Mouse (Mus musculus): ENCODE results near the gene Olfr935.

DNA sequence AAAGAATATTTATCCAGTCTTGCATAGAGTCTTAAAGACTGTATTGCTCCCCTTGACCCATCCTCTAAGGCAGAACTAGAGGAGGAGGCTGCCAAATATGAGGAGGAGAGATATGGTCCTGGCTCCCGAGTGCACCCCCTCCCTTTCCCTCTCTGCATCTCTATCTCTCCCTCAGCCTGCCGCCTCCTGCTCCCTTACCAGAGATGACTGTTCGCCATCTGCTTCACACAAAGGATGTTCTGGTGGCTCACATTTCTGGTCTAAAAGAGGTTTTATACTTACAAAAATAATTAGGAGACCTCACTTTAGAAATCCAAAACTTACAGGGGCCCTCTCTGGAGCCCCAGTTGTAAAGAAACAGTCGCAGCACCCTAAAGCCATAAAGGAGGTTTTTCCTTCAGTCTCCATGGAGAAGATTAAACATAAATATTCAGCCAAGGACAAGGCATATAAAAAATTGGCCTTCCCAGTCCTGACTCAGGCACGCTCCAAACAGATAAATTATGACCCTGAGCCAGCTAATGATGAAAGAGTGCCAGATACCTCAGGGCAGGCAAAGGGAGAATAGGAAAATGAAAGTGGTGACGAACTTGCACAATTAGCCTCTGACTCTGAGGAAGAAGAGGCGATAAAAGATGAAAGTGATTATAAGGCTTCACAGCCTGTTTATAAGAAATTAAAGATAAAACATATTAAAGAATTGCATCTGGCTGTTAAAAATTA is 45.9 kb downstream of the Olfr935 start:
- TF ChIP-seq POLR2A (IDR thresholded peaks at IDR 0.05; ENCODE audit: borderline replicate concordance, low read depth, low read length): no peak
- no peak for TF ChIP-seq CTCF (IDR thresholded peaks at IDR 0.05; ENCODE audit: low read depth, low read length)
